Mouse (Mus musculus) gastrocnemius, postnatal 4 days (tissue): ENCODE measurements at regions not wholly inside any gene's neighbourhood (a gene's known extent, or its start where the extent isn't known, plus 50 kb on each side); places are given as distances from the start of the nearest gene placed in this dataset.

ENCODE experiments used
- DNase-seq, 2 experiments: peaks; one replicate each; pipeline ENCODE4 v3.0.0; 2021 to 2022; ENCODE audit warnings: low spot score in 2 of 2, mixed read lengths in 2 of 2

GRCm38 (mm10) chr3:147878690-147879089 lies 1026.5 kb downstream of the Ttll7 start:
- no peak for DNase-seq

GRCm38 (mm10) chr3:147868281-147868680 lies 1016.1 kb downstream of the Ttll7 start:
- no peak for DNase-seq

DNA sequence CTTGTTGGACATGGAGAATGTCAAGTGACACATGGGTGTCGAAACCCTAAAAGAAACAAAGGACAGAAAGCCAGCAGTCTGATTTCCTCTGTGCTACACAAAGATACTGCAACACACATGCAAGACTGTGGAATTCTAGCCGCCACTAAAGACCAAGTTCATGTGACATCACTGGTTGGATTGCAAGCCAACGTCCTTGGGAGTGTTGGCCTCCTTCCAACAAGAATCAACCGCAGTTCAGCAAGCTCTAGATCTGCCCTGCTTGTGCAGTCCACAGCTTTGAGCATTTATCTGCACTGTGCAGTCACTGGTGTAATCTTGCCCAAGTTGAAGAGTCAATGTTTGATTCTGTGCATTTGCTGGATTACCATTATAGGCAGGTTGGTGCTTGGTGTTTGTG lies 1001.2 kb downstream of the Ttll7 start:
- no peak for DNase-seq

GRCm38 (mm10) chr3:147852830-147853229 lies 1000.7 kb downstream of the Ttll7 start:
- DNase-seq: no peak

GRCm38 (mm10) chr3:147841357-147841756 lies 989.2 kb downstream of the Ttll7 start:
- DNase-seq: no peak

DNA sequence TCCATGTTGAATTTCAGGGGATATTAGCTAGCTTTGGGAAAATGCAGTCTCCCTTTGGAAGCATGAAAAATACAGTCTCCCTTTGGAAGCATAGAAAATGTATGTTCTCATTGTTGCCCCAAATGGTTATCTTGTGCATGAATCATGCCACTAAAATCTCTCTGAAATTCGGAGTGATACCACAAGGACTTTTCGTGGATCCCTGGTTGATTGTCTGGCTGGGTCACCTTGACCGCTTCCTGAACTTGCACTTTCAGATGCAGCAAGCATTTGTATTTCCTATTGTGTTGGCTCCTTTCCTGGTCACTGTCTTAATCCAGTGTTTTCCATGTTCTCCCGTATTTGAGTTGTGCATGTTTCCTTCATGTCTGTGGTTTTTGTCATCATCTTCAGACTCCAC lies 986.6 kb downstream of the Ttll7 start:
- DNase-seq: no peak

GRCm38 (mm10) chr3:147835716-147836115 lies 983.5 kb downstream of the Ttll7 start:
- DNase-seq: no peak

- DNase-seq: no peak
Measured at GRCm38 (mm10) chr3:147825337-147825736, 973.2 kb downstream of the Ttll7 start.

DNA sequence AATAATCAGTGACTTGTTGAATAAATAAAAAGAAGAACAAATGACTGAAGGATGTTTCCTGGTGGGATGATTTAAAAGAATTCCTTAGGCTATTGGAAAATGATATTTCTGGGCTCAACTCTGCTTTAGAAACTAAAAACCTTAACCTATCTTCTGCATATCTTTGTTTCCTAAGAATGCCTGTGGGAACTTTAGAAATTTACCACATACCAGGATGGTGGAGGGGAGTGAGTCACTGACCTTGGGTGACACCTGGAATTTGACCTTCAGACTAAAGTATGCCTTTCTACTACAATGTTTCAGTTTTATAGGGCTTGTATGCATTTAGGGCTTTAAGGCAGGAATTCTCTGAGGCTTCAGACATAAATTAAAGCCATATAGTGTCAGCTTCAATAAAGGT lies 972.3 kb downstream of the Ttll7 start:
- no peak for DNase-seq

- DNase-seq: no peak
Measured at GRCm38 (mm10) chr3:147814080-147814650, 962.0 kb downstream of the Ttll7 start.

DNA sequence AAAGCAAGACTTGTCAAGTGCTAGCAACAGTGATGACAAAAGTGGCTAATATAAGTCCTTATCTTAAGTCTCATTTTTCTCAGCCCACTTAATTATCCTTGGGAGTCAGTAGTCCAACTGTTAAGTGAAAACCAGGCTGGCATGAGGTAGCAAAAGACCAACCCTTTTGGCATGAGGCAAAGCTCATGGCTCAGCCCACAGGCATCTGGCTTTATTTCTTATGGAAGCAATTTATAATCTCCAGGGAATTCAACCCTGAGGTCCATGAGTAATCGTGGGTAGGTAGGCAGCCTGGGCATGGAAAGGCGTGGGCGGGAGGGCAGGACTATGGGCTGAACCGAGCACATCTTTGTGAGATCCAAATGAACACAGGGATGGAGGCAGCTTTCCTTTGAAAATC lies 950.4 kb downstream of the Ttll7 start:
- DNase-seq: no peak

- DNase-seq: no peak
Measured at GRCm38 (mm10) chr3:147796524-147796923, 944.4 kb downstream of the Ttll7 start.

GRCm38 (mm10) chr3:147795116-147795515 lies 942.9 kb downstream of the Ttll7 start:
- no peak for DNase-seq

DNA sequence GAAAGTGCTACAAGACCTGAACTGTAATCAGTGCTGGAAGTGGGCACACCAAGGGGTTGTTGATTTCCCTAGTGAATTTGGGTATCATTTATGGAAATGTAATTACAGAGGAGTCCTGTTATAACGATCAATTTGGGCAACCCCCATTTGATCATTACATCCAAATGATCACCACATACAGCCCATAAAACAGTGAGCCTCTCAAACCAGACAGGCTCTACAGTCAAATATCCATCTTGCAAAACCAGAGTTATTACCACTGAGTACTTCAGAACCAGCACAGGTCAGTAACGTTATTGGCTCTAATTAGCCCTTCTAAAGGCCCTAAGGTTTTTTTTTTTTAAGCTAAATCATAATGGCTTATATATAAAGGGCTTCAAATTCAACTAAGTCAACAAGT lies 934.4 kb downstream of the Ttll7 start:
- DNase-seq: no peak

DNA sequence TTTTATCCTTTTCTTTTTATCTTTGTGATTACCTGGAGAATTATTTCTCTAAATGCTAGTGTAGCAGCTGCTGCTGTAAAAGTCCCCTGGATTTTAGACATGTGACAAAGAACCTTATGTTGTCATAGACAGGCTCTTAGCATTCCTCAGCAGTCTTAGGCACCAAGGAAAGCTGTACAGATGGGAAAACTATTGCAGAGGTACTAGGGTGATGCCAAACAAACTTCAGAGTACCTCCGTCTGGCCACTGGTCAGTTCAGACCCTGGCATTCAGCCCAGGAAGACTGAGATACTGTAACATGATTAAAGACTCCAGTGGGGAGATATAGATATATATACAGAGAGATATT lies 898.6 kb downstream of the Ttll7 start:
- no peak for DNase-seq

DNA sequence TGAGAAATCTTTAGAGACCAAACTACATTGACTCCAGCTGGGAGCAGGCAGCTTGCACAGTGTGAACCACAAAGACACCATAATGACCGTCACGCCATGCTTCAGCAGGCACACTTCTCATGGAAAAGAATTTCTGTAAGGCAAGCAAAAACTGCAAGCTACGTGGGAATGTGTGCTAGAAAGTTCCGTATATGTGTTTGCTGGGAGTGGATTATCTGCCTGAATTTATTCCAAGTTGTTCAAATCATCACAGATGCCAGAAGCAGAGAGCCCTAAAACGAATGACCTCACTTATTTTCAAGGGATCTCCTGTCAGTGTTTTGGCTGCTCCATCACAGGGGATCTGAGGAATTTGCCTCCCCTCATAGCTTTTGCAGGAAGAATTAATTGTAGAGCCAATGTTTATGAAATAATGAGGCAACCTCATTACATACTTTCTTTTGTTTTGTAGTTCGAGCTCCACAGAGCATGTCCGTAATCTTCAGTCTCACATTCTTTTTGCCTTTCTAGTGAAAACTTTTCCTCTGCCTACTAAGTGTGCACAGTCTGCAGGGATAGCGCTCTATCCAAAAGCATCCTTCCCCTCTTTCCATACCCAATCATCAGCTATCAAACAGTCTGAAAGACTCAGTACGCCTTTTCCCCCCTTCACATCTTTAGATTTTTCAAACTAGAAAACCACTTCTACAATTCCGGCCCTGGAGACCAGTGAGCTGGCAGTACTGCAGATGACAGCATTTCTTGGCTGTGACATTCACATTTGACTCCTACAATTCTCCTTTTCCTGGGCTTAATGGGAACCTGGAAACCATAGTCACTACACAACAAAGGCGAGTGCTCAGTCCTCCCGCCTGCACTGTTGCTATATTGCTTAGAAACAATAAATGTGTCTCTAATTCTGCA lies 898.0 kb downstream of the Ttll7 start:
- DNase-seq: peak in 1 of 2 experiments; percentile 18

DNA sequence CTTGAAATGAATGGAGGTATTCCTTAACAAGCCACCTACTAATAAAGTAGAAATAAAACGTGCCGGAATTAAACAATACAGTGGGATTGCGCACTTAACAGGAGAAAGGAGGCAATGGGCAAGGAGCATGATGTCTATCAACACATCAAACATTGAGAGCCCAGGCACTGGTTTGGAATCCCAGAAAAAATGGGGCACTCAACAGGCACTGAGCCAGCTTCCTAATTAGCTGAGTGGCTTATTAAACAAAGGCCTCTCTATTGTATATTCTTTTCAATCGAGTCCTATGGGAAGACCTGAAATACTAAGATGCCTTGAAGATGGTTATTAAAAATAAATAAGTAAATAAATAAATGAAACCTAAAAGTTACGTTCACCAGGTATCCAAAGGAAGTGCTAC lies 897.3 kb downstream of the Ttll7 start:
- no peak for DNase-seq

GRCm38 (mm10) chr3:147736673-147737439 lies 884.7 kb downstream of the Ttll7 start:
- no peak for DNase-seq

DNA sequence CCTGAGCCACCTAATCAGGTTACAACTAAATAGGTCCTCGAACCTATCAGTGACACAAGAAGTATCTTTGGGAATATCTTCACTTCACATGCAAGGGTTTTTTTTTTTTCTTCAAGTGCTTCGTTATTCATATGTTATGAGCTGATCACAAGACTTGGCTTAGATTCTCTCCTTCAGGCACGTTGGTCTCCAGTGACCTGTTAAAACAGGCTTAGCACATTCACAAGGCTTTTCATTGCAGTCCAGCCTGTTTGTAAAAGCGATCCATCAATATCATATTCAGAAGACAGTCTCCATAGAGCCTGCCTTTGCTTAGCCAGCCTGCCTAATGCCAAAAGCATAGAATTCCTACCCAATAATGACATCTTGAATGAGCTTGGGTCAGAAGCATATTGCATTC lies 864.2 kb downstream of the Ttll7 start:
- no peak for DNase-seq

GRCm38 (mm10) chr3:147707401-147707801 lies 855.2 kb downstream of the Ttll7 start:
- DNase-seq: no peak

- DNase-seq: no peak
Measured at GRCm38 (mm10) chr3:147683730-147684129, 831.6 kb downstream of the Ttll7 start.

DNA sequence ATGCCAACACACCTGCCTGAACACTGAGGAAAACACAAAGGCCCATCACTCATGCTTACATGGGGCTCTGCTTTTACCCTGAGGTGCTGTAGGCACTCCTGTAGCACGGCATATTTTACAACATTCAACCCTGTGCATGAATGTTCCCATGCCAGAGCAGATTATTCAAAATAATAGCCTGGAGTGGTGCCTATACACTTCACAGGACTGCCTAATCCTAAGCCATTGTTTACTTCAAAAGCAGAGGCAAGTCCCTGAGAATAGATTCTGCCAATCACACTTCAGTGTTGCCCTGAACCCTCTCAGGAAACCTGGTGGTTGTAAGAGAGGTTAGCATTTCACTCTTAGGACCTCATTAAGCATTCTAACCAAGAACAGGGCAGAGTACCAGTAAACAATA lies 828.1 kb downstream of the Ttll7 start:
- no peak for DNase-seq
